Mouse (Mus musculus) heart, embryonic 10.5 days (tissue): ENCODE results near the gene Lmo7. TPM values are rescaled to one million over a fixed set of nuclear protein-coding genes. Genes with fewer than 3 reads are reported as not detected.

Source experiments
- DNase-seq: peaks from one replicate; pipeline ENCODE4 v3.0.0-alpha.2; 2017; ENCODE audit warnings: low spot score
- H3K27ac ChIP-seq: fragments of 300-500 bp; sonication (generic); 2 replicates; pipeline ENCODE4 v1.5.1; 2016; ENCODE audit warnings: mild to moderate bottlenecking
- H3K27me3 ChIP-seq: fragments of 300-500 bp; sonication (generic); 2 replicates; pipeline ENCODE4 v1.6.1; 2016; ENCODE audit warnings: mild to moderate bottlenecking; ENCODE audit not compliant: poor library complexity, insufficient read depth, severe bottlenecking
- H3K36me3 ChIP-seq: fragments of 300-500 bp; sonication (generic); 2 replicates; pipeline ENCODE4 v1.6.1; 2016; ENCODE audit warnings: mild to moderate bottlenecking, moderate library complexity
- H3K4me1 ChIP-seq: fragments of 300-500 bp; sonication (generic); 2 replicates; pipeline ENCODE4 v1.6.1; 2016; ENCODE audit warnings: mild to moderate bottlenecking
- H3K4me3 ChIP-seq: fragments of 300-500 bp; sonication (generic); 2 replicates; pipeline ENCODE4 v1.5.1; 2016; ENCODE audit warnings: mild to moderate bottlenecking, moderate library complexity
- H3K9me3 ChIP-seq: fragments of 300-500 bp; sonication (generic); 2 replicates; pipeline ENCODE4 v1.6.1; 2016; ENCODE audit warnings: mild to moderate bottlenecking, moderate library complexity
- WGBS: fragments of 180-500 bp; shearing (Covaris S2); methylation state at CpG from one replicate; pipeline ENCODE4 v1.1.7; 2016; 5-methylcytosine and 5-hydroxymethylcytosine counted together
- polyA plus RNA-seq: library from polyadenylated mRNA; unstranded; fragments of >200 nt; fragmentation: Nextera tagmentation; extraction: Ambion mirVana; gene quantifications from 2 replicates; pipeline ENCODE4 v1.2.1, GENCODE M21; 2016

Gene Lmo7
- polyA plus RNA-seq, 1 experiment from 2014 or later, result 79.4 TPM

DNA sequence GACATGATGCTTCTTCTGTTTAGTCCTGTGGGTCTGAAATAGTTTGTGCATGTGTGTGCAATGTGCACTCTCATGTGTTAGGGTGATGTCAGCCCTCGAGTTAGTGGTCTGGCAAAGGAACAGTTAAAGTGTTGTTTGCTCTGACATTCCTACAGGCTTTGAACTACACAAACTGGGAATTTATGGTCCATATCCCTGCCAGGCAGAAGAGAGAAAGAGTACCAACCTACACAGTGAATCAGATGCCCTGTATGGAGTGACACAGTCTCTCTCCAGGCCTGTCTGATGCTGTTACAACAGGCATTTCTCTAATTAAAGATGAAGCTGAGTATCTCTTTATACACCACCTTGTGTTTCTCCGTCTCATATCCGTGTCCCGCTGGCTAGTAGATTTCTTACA is 21.2 kb downstream of the Lmo7 start:
- H3K36me3 ChIP-seq, result no peaks in the 10 kb centered on the region
- no peaks in the 10 kb centered on the region for H3K9me3 ChIP-seq
- no peak overlapping the region for H3K4me3 ChIP-seq
- no peaks in the 10 kb centered on the region for H3K27me3 ChIP-seq
- no peak overlapping the region for H3K27ac ChIP-seq
- 84% methylated on average over 4 of the region's 4 CpGs for WGBS
- DNase-seq, result no peak
- H3K4me1 ChIP-seq, result no peaks in the 10 kb centered on the region

DNA sequence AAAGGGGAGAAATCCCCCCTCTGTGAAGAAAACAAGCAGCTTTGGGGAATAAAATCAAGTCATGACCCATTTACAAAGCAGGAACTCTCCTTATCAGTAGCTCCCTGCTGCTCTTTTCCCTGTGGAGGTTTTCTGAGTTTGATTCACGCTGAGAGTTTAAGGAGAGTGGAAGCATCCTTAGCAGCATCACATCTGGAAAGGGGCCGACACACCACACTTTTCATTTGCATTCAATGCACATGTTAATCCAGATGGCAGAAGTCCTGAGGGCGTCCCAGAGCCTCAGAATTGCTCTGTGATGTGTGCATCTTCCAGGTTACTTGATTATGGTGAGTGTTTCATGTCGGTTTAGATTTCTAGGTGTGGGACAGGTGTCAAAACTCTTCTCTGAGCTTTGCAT is 25.7 kb downstream of the Lmo7 start:
- Histone ChIP-seq H3K4me1 (peaks cover 8% of the 10 kb centered on the region; the same call in 1 of the 2 replicates), H3K27me3 (no peaks in the 10 kb centered on the region), H3K27ac (no peak overlapping the region), H3K9me3 (no peaks in the 10 kb centered on the region), H3K36me3 (no peaks in the 10 kb centered on the region), H3K4me3 (no peak overlapping the region)
- 39% methylated on average over 4 of the region's 4 CpGs for WGBS
- DNase-seq, result no peak

DNA sequence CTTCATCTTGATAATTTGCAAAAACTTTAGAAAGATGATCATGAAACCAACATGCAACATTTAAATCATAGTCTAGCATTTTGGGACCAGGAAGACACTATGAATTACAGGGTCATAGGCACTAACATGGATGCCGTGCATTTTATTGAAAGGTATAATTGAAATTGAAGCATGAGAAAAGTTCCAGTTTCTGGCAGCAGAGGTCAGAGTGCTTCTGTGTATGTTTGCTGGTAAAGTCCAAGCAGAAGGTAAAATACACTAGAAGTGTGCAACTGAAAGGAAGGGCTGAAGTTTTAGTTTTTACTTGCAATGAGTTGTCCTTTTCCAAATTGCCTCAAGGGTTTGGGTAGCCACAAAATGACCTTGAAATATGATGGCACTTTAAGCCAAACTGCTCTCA is 32.5 kb downstream of the Lmo7 start:
- 73% methylated on average over 1 of the region's 1 CpGs for WGBS
- no peak overlapping the region for H3K27ac ChIP-seq
- no peak for DNase-seq
- no peaks in the 10 kb centered on the region for H3K9me3 ChIP-seq
- H3K36me3 ChIP-seq, result no peaks in the 10 kb centered on the region
- H3K27me3 ChIP-seq, result no peaks in the 10 kb centered on the region
- H3K4me1 ChIP-seq, result peaks cover 8% of the 10 kb centered on the region; the same call in 1 of the 2 replicates
- H3K4me3 ChIP-seq, result no peak overlapping the region

DNA sequence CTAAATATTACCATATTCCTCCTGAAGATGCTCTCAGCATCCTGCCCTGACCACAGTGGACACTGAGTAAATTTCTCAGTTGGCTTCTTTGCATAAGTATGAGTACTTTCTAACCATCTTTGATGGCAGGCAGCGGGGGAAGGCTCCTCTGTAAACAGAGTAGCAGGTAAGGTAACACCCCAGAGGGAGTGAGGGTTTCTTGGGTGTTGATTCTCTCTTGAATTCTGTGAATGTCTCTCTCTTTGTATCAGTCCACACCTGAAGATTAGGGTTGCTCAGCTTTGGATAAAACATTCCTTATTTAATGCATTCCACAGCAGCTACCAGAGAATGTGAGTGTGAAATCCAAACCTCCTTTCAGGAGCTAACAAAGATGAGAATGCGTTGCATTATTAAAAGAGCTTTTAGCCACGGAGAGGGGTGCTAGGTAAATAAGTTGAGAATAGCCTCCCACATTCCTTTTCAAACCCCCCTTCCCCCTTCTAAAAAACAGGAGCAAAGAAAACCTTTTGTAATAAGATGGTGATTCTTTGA is 34.1 kb downstream of the Lmo7 start:
- H3K9me3 ChIP-seq, result no peaks in the 10 kb centered on the region
- DNase-seq, result no peak
- H3K36me3 ChIP-seq, result no peaks in the 10 kb centered on the region
- H3K4me3 ChIP-seq, result no peak overlapping the region
- no peaks in the 10 kb centered on the region for H3K27me3 ChIP-seq
- H3K27ac ChIP-seq, result no peak overlapping the region
- WGBS, result 25% methylated on average over 3 of the region's 3 CpGs
- H3K4me1 ChIP-seq, result peaks cover 12% of the 10 kb centered on the region; the same call in 1 of the 2 replicates

DNA sequence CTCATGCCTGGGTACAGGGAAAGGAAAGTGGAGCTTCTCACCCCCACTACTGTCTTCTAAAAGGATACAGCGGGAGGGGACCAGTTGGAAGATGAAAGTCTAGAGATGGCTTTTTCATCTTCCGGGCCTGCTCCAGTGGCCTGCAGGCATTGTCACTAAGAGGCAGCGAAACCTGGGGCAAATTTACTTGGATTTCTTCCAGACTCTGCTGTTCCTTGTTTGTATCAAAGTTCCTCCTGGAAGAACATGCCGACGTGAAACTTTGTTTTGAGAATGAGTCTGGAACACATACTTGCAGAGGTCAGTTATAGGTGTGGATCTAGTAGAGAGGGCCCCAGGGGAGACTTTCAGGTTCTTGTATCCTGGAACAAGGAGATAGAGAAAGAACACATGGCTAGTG is 41.6 kb downstream of the Lmo7 start:
- Histone ChIP-seq H3K27me3 (no peaks in the 10 kb centered on the region), H3K4me1 (peaks cover 3% of the 10 kb centered on the region; the same call in 1 of the 2 replicates), H3K27ac (no peak overlapping the region), H3K36me3 (no peaks in the 10 kb centered on the region), H3K4me3 (no peak overlapping the region), H3K9me3 (no peaks in the 10 kb centered on the region)
- DNase-seq, result no peak
- WGBS, result 84% methylated on average over 5 of the region's 5 CpGs

DNA sequence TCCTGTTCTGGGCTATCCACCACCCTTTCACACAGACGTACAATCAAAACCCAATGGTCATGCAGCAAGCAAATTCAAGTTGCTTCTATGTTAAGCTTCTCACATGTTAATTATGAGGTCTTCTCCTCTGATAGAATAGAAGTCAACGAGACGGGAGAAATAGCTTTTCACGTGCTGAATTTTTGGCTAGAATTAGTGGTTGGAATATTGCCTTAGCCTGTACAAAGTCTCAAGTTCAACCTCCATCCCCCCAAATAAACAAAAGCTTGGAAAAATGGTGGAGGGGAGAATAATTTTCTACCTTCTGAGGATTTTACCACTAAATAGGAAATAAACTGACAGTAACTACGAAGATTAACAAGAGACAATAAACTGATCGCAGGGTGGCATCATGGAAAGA is 42.0 kb downstream of the Lmo7 start:
- no peak for DNase-seq
- no peaks in the 10 kb centered on the region for H3K27me3 ChIP-seq
- H3K4me1 ChIP-seq, result peaks cover 3% of the 10 kb centered on the region; the same call in 1 of the 2 replicates
- no peaks in the 10 kb centered on the region for H3K36me3 ChIP-seq
- 90% methylated on average over 6 of the region's 6 CpGs for WGBS
- H3K9me3 ChIP-seq, result no peaks in the 10 kb centered on the region
- no peak overlapping the region for H3K27ac ChIP-seq
- H3K4me3 ChIP-seq, result no peak overlapping the region

DNA sequence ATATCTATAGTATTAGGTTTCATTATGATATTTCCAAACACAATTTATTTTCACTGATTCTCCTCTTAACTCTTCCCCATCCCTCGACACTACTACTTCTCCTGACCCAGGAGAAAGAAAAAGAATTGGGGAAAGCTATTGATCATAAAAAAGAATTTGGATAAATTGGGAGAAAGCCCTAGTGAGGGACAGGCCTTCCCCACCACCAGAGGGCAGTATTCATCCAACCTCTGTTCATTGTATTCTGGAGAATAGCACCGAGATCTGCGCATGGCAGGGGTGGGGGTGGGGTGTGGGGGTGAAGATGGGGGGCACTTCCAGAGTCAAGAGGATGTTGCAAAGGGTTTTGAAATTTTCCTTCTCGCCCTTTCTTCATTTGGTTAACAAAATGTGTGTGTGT is 44.9 kb downstream of the Lmo7 start:
- peaks cover 7% of the 10 kb centered on the region; the same call in 1 of the 2 replicates for H3K4me1 ChIP-seq

DNA sequence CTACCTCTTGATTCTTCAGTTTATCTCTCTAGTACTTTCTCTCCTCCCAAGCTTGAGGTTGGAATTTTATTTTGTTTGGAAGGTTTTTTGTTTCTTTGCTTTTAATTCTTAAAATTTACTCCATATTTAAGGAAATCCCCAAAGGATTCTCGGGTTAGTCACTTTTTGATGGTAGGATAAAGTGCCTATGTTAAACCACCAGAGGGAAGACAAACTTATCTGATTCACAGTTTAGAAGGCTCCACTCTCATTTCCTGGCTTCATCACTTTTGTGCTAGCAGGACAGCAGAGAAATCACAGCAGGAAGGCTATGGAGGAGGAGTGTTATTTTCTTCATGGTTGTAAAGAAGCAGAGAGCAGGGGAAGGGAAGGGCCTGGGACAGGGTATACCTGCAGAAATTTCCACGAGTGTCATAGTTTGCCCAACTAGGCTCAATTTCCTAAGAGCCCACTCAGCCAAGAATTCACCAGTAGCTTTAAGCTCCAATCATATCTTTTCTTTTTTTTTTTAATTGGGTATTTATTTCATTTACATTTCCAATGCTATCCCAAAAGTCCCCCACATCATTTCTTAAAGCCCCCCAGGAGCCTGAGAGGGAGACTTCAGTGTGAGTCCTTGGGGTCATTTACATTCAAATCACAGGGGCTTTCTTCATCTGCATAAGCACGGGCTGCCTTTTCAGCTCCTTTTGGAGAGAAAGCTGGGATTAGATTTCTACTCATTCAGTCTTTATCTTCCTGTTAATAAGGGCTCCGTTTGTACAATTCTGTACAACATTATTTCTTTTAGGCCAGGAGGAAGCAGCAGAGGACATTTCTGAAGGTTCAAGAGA is 46.8 kb downstream of the Lmo7 start:
- 21% methylated on average over 4 of the region's 4 CpGs for WGBS
- no peak for DNase-seq
- Histone ChIP-seq H3K27ac (no peak overlapping the region), H3K4me1 (peaks cover 7% of the 10 kb centered on the region; the same call in 1 of the 2 replicates), H3K36me3 (no peaks in the 10 kb centered on the region), H3K4me3 (no peak overlapping the region), H3K27me3 (no peaks in the 10 kb centered on the region), H3K9me3 (no peaks in the 10 kb centered on the region)

More for the DNA sequence above, 44.9 kb downstream of the Lmo7 start:
- DNase-seq, result no peak
- no peak overlapping the region for H3K27ac ChIP-seq
- no peak overlapping the region for H3K4me3 ChIP-seq
- WGBS, result 46% methylated on average over 4 of the region's 4 CpGs
- no peaks in the 10 kb centered on the region for H3K36me3 ChIP-seq
- no peaks in the 10 kb centered on the region for H3K27me3 ChIP-seq
- H3K9me3 ChIP-seq, result no peaks in the 10 kb centered on the region

DNA sequence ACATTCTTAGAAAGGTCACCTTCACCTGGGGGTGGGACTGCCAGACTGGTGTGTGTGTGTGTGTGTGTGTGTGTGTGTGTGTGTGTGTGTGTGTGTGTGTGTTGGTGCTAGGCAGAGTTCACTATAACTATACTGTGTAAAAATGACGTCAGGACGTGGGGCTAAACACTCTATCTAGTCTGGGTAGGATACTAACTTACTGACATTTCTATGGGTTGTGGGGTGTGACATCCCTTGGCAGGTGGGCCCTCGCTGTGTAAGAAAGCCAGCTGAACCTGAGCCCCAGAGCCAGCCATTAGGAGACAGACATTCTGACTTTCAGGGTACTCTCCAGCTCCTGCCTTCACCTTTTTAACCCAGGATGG is 47.4 kb downstream of the Lmo7 start:
- 53% methylated on average over 3 of the region's 3 CpGs for WGBS
- H3K36me3 ChIP-seq, result no peaks in the 10 kb centered on the region
- H3K4me3 ChIP-seq, result no peak overlapping the region
- H3K27me3 ChIP-seq, result no peaks in the 10 kb centered on the region
- peaks cover 7% of the 10 kb centered on the region; the same call in 1 of the 2 replicates for H3K4me1 ChIP-seq
- no peaks in the 10 kb centered on the region for H3K9me3 ChIP-seq
- DNase-seq, result no peak
- H3K27ac ChIP-seq, result no peak overlapping the region

DNA sequence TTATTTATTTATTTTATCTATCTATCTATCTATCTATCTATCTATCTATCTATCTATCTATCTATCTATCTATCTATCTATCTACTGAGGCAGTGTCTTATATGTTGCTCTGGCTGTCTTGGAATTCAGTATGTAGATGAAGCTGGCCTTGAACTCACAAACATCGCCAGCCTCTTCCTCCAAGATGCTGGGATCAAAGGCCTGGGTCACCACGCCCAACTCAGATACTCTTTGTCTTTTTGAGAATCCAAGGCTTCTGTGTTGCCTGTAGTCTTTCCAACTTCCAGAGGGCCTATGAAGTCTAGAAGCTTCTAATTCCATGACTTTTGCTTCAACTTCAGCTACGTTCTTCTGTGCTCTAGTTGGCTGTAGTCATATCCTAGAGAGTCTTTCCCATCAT is 48.7 kb downstream of the Lmo7 start:
- no peak overlapping the region for H3K4me3 ChIP-seq
- no peak overlapping the region for H3K27ac ChIP-seq
- no peaks in the 10 kb centered on the region for H3K27me3 ChIP-seq
- no peak for DNase-seq
- H3K4me1 ChIP-seq, result peaks cover 7% of the 10 kb centered on the region; the same call in 1 of the 2 replicates
- 93% methylated on average over 3 of the region's 3 CpGs for WGBS
- no peaks in the 10 kb centered on the region for H3K36me3 ChIP-seq
- H3K9me3 ChIP-seq, result no peaks in the 10 kb centered on the region

DNA sequence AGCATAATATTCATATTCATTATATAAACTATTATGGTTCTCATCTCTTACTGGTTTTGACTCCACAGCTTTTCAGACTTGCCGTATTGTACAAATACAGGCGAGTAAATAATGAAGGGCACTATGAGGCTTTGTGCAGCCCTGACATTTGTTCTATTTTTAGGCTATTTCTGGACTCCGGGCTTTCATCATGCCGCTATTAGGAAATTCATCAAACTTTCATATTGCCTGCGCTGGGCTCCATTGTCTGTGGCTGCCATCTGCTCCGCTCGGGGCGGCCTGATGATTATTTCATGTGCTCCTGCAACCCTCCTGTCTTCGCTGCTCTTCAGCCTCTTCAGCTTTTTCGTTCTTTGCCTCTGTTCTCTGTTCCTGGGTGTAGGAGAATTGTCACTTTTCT is 50.3 kb downstream of the Lmo7 start:
- DNase-seq, result no peak
- Histone ChIP-seq H3K4me1 (peaks cover 7% of the 10 kb centered on the region; the same call in 1 of the 2 replicates), H3K36me3 (no peaks in the 10 kb centered on the region), H3K27ac (no peak overlapping the region), H3K4me3 (no peak overlapping the region), H3K9me3 (no peaks in the 10 kb centered on the region), H3K27me3 (no peaks in the 10 kb centered on the region)
- WGBS, result 88% methylated on average over 10 of the region's 10 CpGs

DNA sequence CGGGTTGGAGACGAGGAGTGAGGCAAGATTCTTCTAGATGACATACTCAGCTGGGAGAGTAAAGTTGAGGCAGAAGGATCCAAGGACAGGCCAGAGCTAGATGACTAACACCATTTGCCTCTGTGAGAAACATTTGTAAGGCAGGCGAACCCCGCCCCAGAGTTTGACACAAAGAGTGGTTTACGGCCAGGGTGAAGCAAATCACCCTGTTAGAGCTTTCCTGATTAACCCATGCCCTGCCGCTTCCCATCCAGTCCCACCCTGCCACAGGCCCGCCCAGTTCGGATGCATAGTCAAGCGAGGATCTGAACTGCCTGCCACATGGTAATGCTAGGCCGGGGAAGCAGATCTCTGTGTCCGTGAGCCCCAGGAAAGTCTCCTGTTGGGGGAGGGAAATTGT is 51.5 kb downstream of the Lmo7 start:
- 63% methylated on average over 11 of the region's 11 CpGs for WGBS

DNA sequence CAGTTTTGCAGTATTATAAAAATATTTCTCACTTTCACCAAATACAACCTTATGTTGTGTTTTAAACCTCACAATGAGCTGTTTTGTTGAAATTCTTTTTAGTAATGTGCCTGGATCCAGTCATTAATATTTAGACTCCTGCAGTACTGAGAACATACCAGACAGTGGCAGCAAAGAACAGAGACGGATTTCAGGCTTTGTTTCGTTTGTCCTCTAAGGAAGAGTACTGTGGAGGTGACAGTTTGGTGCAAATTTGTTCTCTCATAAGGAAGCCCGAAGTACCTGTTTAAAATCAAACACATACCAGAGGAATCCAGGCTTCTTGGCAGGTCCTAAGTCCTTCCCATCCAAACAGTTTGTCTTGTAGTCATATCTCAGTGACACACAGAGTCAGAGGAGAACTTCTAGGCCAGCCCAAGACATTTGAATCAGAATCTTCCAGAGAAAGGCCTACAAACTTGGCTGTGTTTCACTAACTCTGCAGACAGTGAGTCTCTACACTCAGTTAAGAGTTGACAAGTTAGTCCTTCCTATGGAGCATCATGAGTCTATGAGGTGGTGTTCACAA is 52.3 kb downstream of the Lmo7 start:
- peaks cover 4% of the 10 kb centered on the region; the same call in 1 of the 2 replicates for H3K4me1 ChIP-seq
- H3K36me3 ChIP-seq, result no peaks in the 10 kb centered on the region
- H3K27ac ChIP-seq, result no peak overlapping the region
- no peaks in the 10 kb centered on the region for H3K9me3 ChIP-seq
- WGBS, result 24% methylated on average over 3 of the region's 3 CpGs
- H3K27me3 ChIP-seq, result no peaks in the 10 kb centered on the region
- no peak for DNase-seq
- no peak overlapping the region for H3K4me3 ChIP-seq

More for the DNA sequence above, 51.5 kb downstream of the Lmo7 start:
- H3K36me3 ChIP-seq, result no peaks in the 10 kb centered on the region
- H3K4me1 ChIP-seq, result peaks cover 7% of the 10 kb centered on the region; the same call in 1 of the 2 replicates
- H3K27me3 ChIP-seq, result no peaks in the 10 kb centered on the region
- H3K9me3 ChIP-seq, result no peaks in the 10 kb centered on the region
- no peak for DNase-seq
- no peak overlapping the region for H3K4me3 ChIP-seq
- H3K27ac ChIP-seq, result no peak overlapping the region
